Mouse (Mus musculus) right cerebral cortex, adult 2 months (tissue): ENCODE data around the gene Gm609.

Experiments
- DNase-seq, 2 experiments: peaks; one replicate each; pipeline ENCODE4 v3.0.0; 2021 to 2022; ENCODE audit warnings: low spot score in 2 of 2

Gene Gm609

GRCm38 (mm10) chr16:45397440-45397839, 95.3 kb downstream of the Gm609 start:
- no peak for DNase-seq

GRCm38 (mm10) chr16:45392246-45392645, 100.5 kb downstream of the Gm609 start:
- no peak for DNase-seq

- DNase-seq = no peak
These were observed 101.1 kb downstream of the Gm609 start for GRCm38 (mm10) chr16:45391680-45392079.

- no peak for DNase-seq
These were observed 102.3 kb downstream of the Gm609 start for GRCm38 (mm10) chr16:45390286-45390956.

GRCm38 (mm10) chr16:45389833-45390232, 102.9 kb downstream of the Gm609 start:
- no peak for DNase-seq

- no peak for DNase-seq
These were observed 103.7 kb downstream of the Gm609 start for GRCm38 (mm10) chr16:45389041-45389440.

- no peak for DNase-seq
These were observed 111.0 kb downstream of the Gm609 start for GRCm38 (mm10) chr16:45381811-45382210.

GRCm38 (mm10) chr16:45378959-45379358, 113.8 kb downstream of the Gm609 start:
- no peak for DNase-seq

GRCm38 (mm10) chr16:45378147-45378943, 114.4 kb downstream of the Gm609 start:
- DNase-seq = no peak

- no peak for DNase-seq
These were observed 115.4 kb downstream of the Gm609 start for GRCm38 (mm10) chr16:45377332-45377731.

GRCm38 (mm10) chr16:45376812-45377211, 116.0 kb downstream of the Gm609 start:
- DNase-seq = no peak

- no peak for DNase-seq
These were observed 116.5 kb downstream of the Gm609 start for GRCm38 (mm10) chr16:45376294-45376693.

- no peak for DNase-seq
These were observed 117.1 kb downstream of the Gm609 start for GRCm38 (mm10) chr16:45375506-45376225.

- DNase-seq = no peak
These were observed 118.7 kb downstream of the Gm609 start for GRCm38 (mm10) chr16:45374074-45374473.

- DNase-seq = no peak
These were observed 121.7 kb downstream of the Gm609 start for GRCm38 (mm10) chr16:45371076-45371475.

GRCm38 (mm10) chr16:45369285-45369965, 123.3 kb downstream of the Gm609 start:
- no peak for DNase-seq

- DNase-seq = no peak
These were observed 126.7 kb downstream of the Gm609 start for GRCm38 (mm10) chr16:45366111-45366510.

- no peak for DNase-seq
These were observed 127.4 kb downstream of the Gm609 start for GRCm38 (mm10) chr16:45365353-45365752.

GRCm38 (mm10) chr16:45364627-45365026, 128.1 kb downstream of the Gm609 start:
- DNase-seq = no peak

GRCm38 (mm10) chr16:45363480-45364045, 129.2 kb downstream of the Gm609 start:
- no peak for DNase-seq
